Mouse (Mus musculus) limb, embryonic 15.5 days (tissue): ENCODE results near the gene Rsl1. TPM values are rescaled to one million over a fixed set of nuclear protein-coding genes. Genes with fewer than 3 reads are reported as not detected.

Source experiments
- polyA plus RNA-seq: library from polyadenylated mRNA; unstranded; fragments of >200 nt; fragmentation: Nextera tagmentation; extraction: Ambion mirVana; gene quantifications from 2 replicates; pipeline ENCODE4 v1.2.1, GENCODE M21; 2015

The Rsl1 gene
- polyA plus RNA-seq, 1 experiment from 2014 or later, result 8.7 TPM

Other genes with a start within 250 kb of the Rsl1 start
- gene Zfp712, start 112.0 kb upstream of the Rsl1 start, polyA plus RNA-seq, result 4.0 and 4.5 TPM in 2 replicates
- 5.1 and 5.9 TPM in 2 replicates for gene Zfp708, start 75.2 kb upstream of the Rsl1 start, polyA plus RNA-seq
- gene Gm28557, start 64.6 kb upstream of the Rsl1 start, polyA plus RNA-seq, result 2.5 and 3.0 TPM in 2 replicates
- 0.08 and 0.27 TPM in 2 replicates for gene Rslcan18, start 56.9 kb upstream of the Rsl1 start, polyA plus RNA-seq
- 2.0 and 2.3 TPM in 2 replicates for gene Zfp759, start 51.5 kb upstream of the Rsl1 start, polyA plus RNA-seq
- gene Zfp455, start 21.3 kb downstream of the Rsl1 start, polyA plus RNA-seq, result 2.4 and 2.9 TPM in 2 replicates
- gene Zfp458, start 105.3 kb downstream of the Rsl1 start, polyA plus RNA-seq, result 2.0 and 2.1 TPM in 2 replicates
- 0.42 and 0.50 TPM in 2 replicates for gene Zfp457, start 133.3 kb downstream of the Rsl1 start, polyA plus RNA-seq
- 2.7 and 3.2 TPM in 2 replicates for gene Zfp595, start 159.4 kb downstream of the Rsl1 start, polyA plus RNA-seq
- gene Gm28044, start 187.4 kb downstream of the Rsl1 start, polyA plus RNA-seq, result 0.60 and 0.97 TPM in 2 replicates
- gene Zfp953, start 187.4 kb downstream of the Rsl1 start, polyA plus RNA-seq, result 0.84 and 0.90 TPM in 2 replicates
- 0.50 TPM in 1 of 2 replicates, not detected in the other for gene Gm28041, start 202.6 kb downstream of the Rsl1 start, polyA plus RNA-seq
- gene Zfp456, start 202.6 kb downstream of the Rsl1 start, polyA plus RNA-seq, result 1.2 and 1.4 TPM in 2 replicates
- gene Zfp429, start 226.6 kb downstream of the Rsl1 start, polyA plus RNA-seq, result 7.2 and 7.6 TPM in 2 replicates
- gene Zfp459, start 248.2 kb downstream of the Rsl1 start, polyA plus RNA-seq, result 1.3 and 1.5 TPM in 2 replicates